Mouse (Mus musculus) liver, embryonic 13.5 days (tissue): ENCODE data around the gene Lmod1. TPM values are rescaled to one million over a fixed set of nuclear protein-coding genes. Genes with fewer than 3 reads are reported as not detected.

ENCODE experiments used
- ATAC-seq: fragments of 200-750 bp; cut with Nextera tagmentation; 2 replicates; pipeline ENCODE4 v1.8.0; 2017; ENCODE audit warnings: low read depth, mild to moderate bottlenecking, moderate number of reproducible peaks, moderate library complexity
- DNase-seq: peaks from one replicate; pipeline ENCODE4 v3.0.0; 2022
- H3K27ac ChIP-seq: fragments of 300-500 bp; sonication (generic); 2 replicates; pipeline ENCODE4 v1.5.1; 2015; ENCODE audit warnings: moderate library complexity, mild to moderate bottlenecking, inconsistent platforms
- H3K27me3 ChIP-seq: fragments of 300-500 bp; sonication (generic); 2 replicates; pipeline ENCODE4 v1.6.1; 2015; ENCODE audit warnings: mild to moderate bottlenecking, inconsistent platforms
- H3K36me3 ChIP-seq: fragments of 300-500 bp; sonication (generic); 2 replicates; pipeline ENCODE4 v1.6.1; 2015; ENCODE audit warnings: mild to moderate bottlenecking, inconsistent platforms
- H3K4me1 ChIP-seq: fragments of 300-500 bp; sonication (generic); replicated peaks from 2 replicates; pipeline ENCODE4 v1.6.1; 2015; ENCODE audit warnings: inconsistent platforms
- H3K4me2 ChIP-seq: fragments of 300-500 bp; sonication (generic); 2 replicates; pipeline ENCODE4 v1.6.1; 2015; ENCODE audit warnings: inconsistent platforms, mild to moderate bottlenecking, moderate library complexity
- H3K4me3 ChIP-seq: fragments of 300-500 bp; sonication (generic); replicated peaks from 2 replicates; pipeline ENCODE4 v1.5.1; 2015; ENCODE audit warnings: mild to moderate bottlenecking, inconsistent platforms
- H3K9ac ChIP-seq: fragments of 300-500 bp; sonication (generic); 2 replicates; pipeline ENCODE4 v1.6.1; 2015; ENCODE audit warnings: mild to moderate bottlenecking, inconsistent platforms
- H3K9me3 ChIP-seq: fragments of 300-500 bp; sonication (generic); replicated peaks from 2 replicates; pipeline ENCODE4 v1.6.1; 2016; ENCODE audit warnings: inconsistent platforms
- polyA plus RNA-seq: library from polyadenylated mRNA; unstranded; fragments of >200 nt; fragmentation: Nextera tagmentation; extraction: Ambion mirVana; gene quantifications from 2 replicates; pipeline ENCODE4 v1.2.1, GENCODE M21; 2015

The Lmod1 gene
- polyA plus RNA-seq, 1 experiment from 2014 or later: 0.10 TPM

GRCm38 (mm10) chr1:135413996-135414395 lies 89.4 kb downstream of the Lmod1 start:
- DNase-seq (no peak), ATAC-seq (no peak)
- H3K27me3 ChIP-seq: no peaks in the 10 kb centered on the region
- H3K9ac ChIP-seq: no peak overlapping the region
- H3K4me3 ChIP-seq: no peak overlapping the region
- H3K36me3 ChIP-seq: peaks cover 86% of the 10 kb centered on the region
- no peaks in the 10 kb centered on the region; the same call in 1 of the 2 replicates for H3K4me1 ChIP-seq
- H3K27ac ChIP-seq: no peak overlapping the region
- no peak overlapping the region for H3K4me2 ChIP-seq
- no peaks in the 10 kb centered on the region for H3K9me3 ChIP-seq

Other genes starting within 250 kb of the Lmod1 start
- gene Lgr6, start 219.5 kb upstream of the Lmod1 start, polyA plus RNA-seq: 0.05 and 0.15 TPM in 2 replicates
- 16.0 and 17.9 TPM in 2 replicates for gene Ptpn7, start 192.1 kb upstream of the Lmod1 start, polyA plus RNA-seq
- gene Arl8a, start 178.0 kb upstream of the Lmod1 start, polyA plus RNA-seq: 8.9 and 10.5 TPM in 2 replicates
- not detected in 2 replicates for gene Gpr37l1, start 157.1 kb upstream of the Lmod1 start, polyA plus RNA-seq
- 1.2 and 1.5 TPM in 2 replicates for gene Elf3, start 66.2 kb upstream of the Lmod1 start, polyA plus RNA-seq
- gene Rnpep, start 40.7 kb upstream of the Lmod1 start, polyA plus RNA-seq: 29.4 and 31.4 TPM in 2 replicates
- gene Timm17a, start 11.0 kb upstream of the Lmod1 start, polyA plus RNA-seq: 203 and 204 TPM in 2 replicates
- gene Shisa4, start 50.4 kb downstream of the Lmod1 start, polyA plus RNA-seq: 2.4 and 2.9 TPM in 2 replicates
- 30.9 and 36.6 TPM in 2 replicates for gene Ipo9, start 105.7 kb downstream of the Lmod1 start, polyA plus RNA-seq